Mouse (Mus musculus) megakaryocyte, embryonic 14.5 days (primary cell): ENCODE measurements around the gene Rnf144a. TPM values are rescaled to one million over a fixed set of nuclear protein-coding genes. Genes with fewer than 3 reads are reported as not detected.

Experiments used
- H3K27me3 ChIP-seq: replicated peaks from 2 replicates; pipeline ENCODE3; 2012; ENCODE audit warnings: inconsistent platforms
- H3K36me3 ChIP-seq: replicated peaks from 2 replicates; pipeline ENCODE3; 2012; ENCODE audit warnings: low read length, inconsistent platforms, mixed read lengths
- H3K4me1 ChIP-seq: 2 replicates; pipeline ENCODE4 v1.6.1; 2012; ENCODE audit warnings: inconsistent platforms
- H3K4me3 ChIP-seq: replicated peaks from 2 replicates; pipeline ENCODE3; 2012; ENCODE audit warnings: moderate library complexity, mild to moderate bottlenecking, inconsistent platforms
- H3K9me3 ChIP-seq: 2 replicates; pipeline ENCODE4 v1.6.1; 2012; ENCODE audit warnings: inconsistent platforms
- FLI1 ChIP-seq: IDR thresholded peaks from 2 replicates; pipeline ENCODE4 v1.6.1; 2012; ENCODE audit warnings: low read length, inconsistent platforms, mixed read lengths
- GATA1 ChIP-seq: IDR thresholded peaks from 3 replicates; pipeline ENCODE4 v1.6.1; 2012; ENCODE audit warnings: mixed read lengths, low read length, inconsistent platforms, borderline replicate concordance
- polyA plus RNA-seq: library from polyadenylated mRNA; stranded (reverse); fragments of >175 nt; gene quantifications from 2 replicates; pipeline ENCODE4 v1.2.3, GENCODE M21; 2012; ENCODE audit warnings: low replicate concordance; ENCODE audit not compliant: insufficient read depth

The Rnf144a gene
- polyA plus RNA-seq, 1 experiment = 0.51 TPM

DNA sequence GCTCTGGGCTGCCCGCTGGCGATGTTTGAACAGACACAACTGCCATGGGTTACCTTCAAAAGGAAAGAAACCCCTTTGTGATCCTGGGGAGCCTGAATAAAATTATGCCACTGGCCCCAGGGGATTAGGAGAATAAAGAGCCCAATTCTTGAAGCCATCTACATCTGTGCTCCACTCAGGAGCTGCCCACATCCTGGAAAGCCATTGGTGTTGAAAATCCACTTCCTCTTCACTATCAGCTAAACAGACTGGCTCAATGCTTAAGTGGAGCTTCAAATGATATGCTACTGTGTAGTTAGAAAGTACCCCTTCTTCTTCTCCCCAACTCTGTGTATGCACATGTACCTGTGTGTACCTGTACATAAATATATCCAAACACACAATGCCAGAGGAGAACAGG lies 125.9 kb downstream of the Rnf144a start:
- no peak overlapping the region for H3K4me3 ChIP-seq
- H3K27me3 ChIP-seq = peaks cover 2% of the 10 kb centered on the region
- TF ChIP-seq GATA1 (no peak), FLI1 (no peak)
- H3K4me1 ChIP-seq = no peaks in the 10 kb centered on the region
- H3K36me3 ChIP-seq = no peaks in the 10 kb centered on the region
- no peaks in the 10 kb centered on the region for H3K9me3 ChIP-seq

- TF ChIP-seq FLI1 = no peak
- no peaks in the 10 kb centered on the region for H3K9me3 ChIP-seq
- H3K36me3 ChIP-seq = no peaks in the 10 kb centered on the region
- peaks cover 2% of the 10 kb centered on the region for H3K27me3 ChIP-seq
- H3K4me3 ChIP-seq = no peak overlapping the region
- no peaks in the 10 kb centered on the region for H3K4me1 ChIP-seq
Measured at GRCm38 (mm10) chr12:26288347-26288746, 126.7 kb downstream of the Rnf144a start.

DNA sequence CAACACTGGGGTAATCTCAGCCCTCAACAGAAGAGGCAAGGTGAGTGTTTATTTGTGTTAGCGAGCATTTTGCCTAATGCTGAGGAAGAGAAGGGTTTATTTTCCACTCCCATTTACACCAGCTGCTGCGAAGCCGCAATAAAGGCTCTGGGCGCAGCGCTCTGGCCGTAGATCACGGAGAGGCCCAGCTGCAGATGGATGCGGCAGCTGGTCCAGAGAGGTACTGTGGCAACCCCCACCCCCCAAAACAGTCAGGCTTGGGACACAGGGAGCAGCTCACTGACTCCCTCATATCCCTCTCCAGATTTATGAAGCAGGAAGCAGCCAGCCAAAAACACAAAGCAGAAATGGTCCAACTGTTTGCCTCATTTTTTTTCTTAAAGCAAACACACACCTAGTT lies 129.1 kb downstream of the Rnf144a start:
- Histone ChIP-seq H3K4me1 (no peaks in the 10 kb centered on the region), H3K27me3 (peaks cover 2% of the 10 kb centered on the region), H3K36me3 (no peaks in the 10 kb centered on the region), H3K9me3 (no peaks in the 10 kb centered on the region; the same call in 1 of the 2 replicates), H3K4me3 (no peak overlapping the region)
- no peak for TF ChIP-seq GATA1
- TF ChIP-seq FLI1 = no peak

DNA sequence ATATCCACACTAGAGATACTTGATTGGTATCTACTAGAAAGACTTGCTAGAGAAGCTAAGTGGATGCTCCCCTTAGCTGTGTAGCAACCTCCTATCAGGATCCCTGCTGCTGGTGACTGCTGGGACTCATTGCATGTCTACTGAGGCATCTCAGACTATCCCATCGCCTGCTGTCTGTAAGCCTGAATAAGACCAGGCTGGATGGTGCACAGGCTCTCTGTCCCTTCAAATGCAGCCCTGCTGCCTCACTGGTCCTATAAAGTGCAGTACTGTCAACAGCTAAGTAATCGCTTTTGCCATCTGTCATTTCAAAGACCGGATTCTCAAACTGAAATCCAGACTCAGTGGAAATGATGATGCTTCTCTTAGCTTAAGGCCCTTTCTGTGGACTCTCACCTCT lies 129.6 kb downstream of the Rnf144a start:
- no peaks in the 10 kb centered on the region; the same call in 1 of the 2 replicates for H3K9me3 ChIP-seq
- TF ChIP-seq FLI1 (no peak), GATA1 (no peak)
- peaks cover 2% of the 10 kb centered on the region for H3K27me3 ChIP-seq

DNA sequence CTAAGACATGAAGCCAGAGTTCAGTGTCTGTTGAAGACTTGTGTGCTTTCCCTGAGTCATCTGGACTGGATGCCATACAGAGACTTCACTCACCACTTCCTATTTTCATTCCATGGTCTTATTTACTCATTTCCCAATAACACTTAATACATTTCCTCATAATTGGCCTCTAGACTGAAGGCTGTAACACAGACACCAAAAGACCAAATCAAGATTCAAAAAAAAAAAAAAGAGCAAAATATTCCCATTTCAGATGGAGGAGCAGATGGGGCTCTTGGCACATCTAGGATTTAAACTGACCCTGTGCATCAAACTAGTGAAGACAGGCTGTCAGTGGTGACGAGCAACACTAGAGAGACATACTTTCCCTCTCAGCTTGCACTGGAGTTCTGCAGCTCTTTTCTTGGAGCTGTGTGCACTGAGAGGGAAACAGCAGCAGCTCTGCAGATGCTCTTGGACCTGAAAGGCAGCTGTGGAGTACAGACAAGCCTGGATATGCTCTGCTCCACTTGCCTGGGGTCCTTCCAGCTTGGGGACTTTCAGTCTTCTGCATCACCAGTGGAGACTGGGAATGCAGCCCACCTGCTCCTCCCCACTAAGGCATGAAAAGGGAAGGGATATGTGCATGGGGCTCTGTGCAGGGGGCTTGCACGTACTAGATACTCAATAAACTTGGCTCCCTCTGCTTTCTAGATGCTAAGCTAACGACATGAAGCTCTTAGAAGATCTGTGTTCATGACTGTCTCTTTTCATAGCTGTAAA lies 134.2 kb downstream of the Rnf144a start:
- no peaks in the 10 kb centered on the region; the same call in 1 of the 2 replicates for H3K9me3 ChIP-seq
- TF ChIP-seq FLI1 (no peak), GATA1 (no peak)

More for the DNA sequence above, 129.6 kb downstream of the Rnf144a start:
- H3K4me3 ChIP-seq = no peak overlapping the region
- H3K36me3 ChIP-seq = no peaks in the 10 kb centered on the region
- H3K4me1 ChIP-seq = no peaks in the 10 kb centered on the region

DNA sequence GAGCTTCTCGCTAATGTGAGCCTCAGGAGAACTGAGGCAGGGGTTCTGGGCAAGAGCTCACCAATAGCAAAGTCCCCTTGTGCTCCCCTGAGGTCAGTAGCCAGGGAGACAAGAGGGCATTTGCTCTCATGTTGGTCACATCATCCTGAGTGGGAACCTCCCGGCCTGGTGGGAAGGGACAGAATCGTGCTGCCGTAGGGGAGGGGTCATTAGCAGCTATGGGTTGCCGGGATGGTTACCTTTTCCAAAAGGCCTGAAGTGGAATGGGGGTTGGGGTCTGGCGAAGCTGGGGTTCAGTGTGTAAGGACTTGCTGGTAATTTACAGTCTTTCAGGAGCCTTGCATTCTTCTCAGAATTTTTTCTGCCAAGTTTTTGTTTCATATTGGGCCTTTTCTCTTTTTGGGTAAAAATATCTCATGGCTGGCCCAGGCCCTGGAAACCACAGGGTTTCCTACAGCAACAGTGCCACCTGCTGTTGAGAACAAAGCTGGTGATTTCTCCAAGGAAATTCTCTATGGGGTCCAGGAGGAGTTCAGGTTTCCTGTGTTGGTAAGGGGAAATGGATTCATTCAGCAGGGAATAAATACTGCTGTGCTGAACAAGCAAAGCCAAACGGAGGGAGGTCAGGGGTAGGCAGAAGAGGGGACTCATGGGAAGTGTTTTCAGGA lies 137.9 kb downstream of the Rnf144a start:
- Histone ChIP-seq H3K4me3 (no peak overlapping the region), H3K27me3 (no peaks in the 10 kb centered on the region), H3K9me3 (no peaks in the 10 kb centered on the region), H3K4me1 (no peaks in the 10 kb centered on the region), H3K36me3 (no peaks in the 10 kb centered on the region)
- TF ChIP-seq FLI1 = no peak
- TF ChIP-seq GATA1 = no peak

More for the DNA sequence above, 134.2 kb downstream of the Rnf144a start:
- H3K36me3 ChIP-seq = no peaks in the 10 kb centered on the region
- H3K4me3 ChIP-seq = no peak overlapping the region
- no peaks in the 10 kb centered on the region for H3K4me1 ChIP-seq
- H3K27me3 ChIP-seq = peaks cover 2% of the 10 kb centered on the region

DNA sequence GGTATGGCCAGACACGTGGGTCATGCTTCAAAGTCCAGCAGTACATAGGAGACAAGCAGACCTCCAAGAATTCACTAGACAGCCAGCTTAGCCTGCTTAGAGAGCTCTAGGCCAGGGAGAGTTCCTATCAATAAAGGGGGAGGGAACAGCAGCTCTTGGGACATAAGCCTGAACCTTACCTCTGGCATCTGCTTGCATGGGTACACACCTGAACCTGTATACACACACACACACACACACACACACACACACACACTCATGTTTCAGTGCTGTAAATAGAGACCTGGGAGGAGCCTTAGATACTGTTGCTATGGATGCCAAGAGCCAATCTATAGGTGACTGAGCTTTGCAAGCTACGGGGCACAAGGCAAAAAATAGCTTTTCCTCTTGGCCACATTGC lies 138.5 kb downstream of the Rnf144a start:
- Histone ChIP-seq H3K9me3 (no peaks in the 10 kb centered on the region), H3K36me3 (no peaks in the 10 kb centered on the region)

More for the DNA sequence above, 138.5 kb downstream of the Rnf144a start:
- TF ChIP-seq FLI1 = no peak
- TF ChIP-seq GATA1 = no peak
- no peaks in the 10 kb centered on the region for H3K27me3 ChIP-seq
- no peak overlapping the region for H3K4me3 ChIP-seq
- H3K4me1 ChIP-seq = no peaks in the 10 kb centered on the region

Other genes with a start within 250 kb of the Rnf144a start
- 1.4 and 2.5 TPM in 2 replicates for gene Rsad2, start 41.2 kb upstream of the Rnf144a start, polyA plus RNA-seq
- 0.68 and 0.83 TPM in 2 replicates for gene Cmpk2, start 54.0 kb upstream of the Rnf144a start, polyA plus RNA-seq